In the genomic region with DNA sequence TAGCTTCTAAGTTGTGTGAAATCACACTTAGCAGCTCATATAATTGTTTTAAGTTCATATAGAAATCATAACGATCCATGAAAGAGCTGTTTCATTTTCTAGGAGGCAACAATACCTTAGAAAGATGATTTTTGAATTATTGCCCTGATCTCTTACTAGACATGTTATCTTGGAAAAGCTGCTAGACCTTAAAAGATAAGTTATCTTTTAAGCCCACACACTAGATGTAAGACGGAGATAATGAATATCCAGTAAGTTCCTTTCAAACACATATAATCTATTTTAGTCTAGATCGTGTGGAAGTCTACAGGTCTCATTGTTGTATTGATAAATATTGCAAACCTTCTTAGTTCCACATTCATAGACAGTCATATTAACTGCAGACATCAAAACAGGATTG, we compare ENCODE assay signal across 9 mouse cellular contexts. TPM values are rescaled to one million over a fixed set of nuclear protein-coding genes. Genes with fewer than 3 reads are reported as not detected.
A peak's percentile ranks its signal among the peaks of the same experiment; 100 is the strongest.
DNase-seq lines count a peak whose midpoint lies in the region; ATAC-seq and TF ChIP-seq lines count a peak whose summit lies in the region.
"Had no signal": no experiment of that assay in that cellular context is flagged by ENCODE, and none has a peak within 500 bp of the region (broad histone marks: within the 10 kb centered on the region; RNA-seq: fewer than 3 reads in every experiment).

No protein-coding gene starts in this region.

- H3K9ac ChIP-seq in kidney, embryonic 14.5 days (ENCODE audit: low read depth, low read length) = peak overlapping the region; percentile 1; the same call in 1 of the 2 replicates
- H3K9ac ChIP-seq in midbrain, embryonic 16.5 days (ENCODE audit: low read depth, low read length) = no peak overlapping the region

- no peak for DNase-seq in kidney, postnatal 14 days
- DNase-seq in induced T-regulatory cell, adult 2 months (ENCODE audit: low read depth) = peak; percentile 18
- DNase-seq in left cerebral cortex, postnatal 36 days (ENCODE audit: low spot score in 2 of 2) = no peak
- no peak for DNase-seq in cerebellum, postnatal 25 days

- intact Hi-C loops in left cerebral cortex, postnatal 36 days (cut with DNase I) = no loop called here

- no peaks in the 10 kb centered on the region for H3K9me3 ChIP-seq in kidney, embryonic 14.5 days (ENCODE audit: control insufficient read depth, low read length)
- no peaks in the 10 kb centered on the region for H3K9me3 ChIP-seq in midbrain, embryonic 16.5 days (replicated peaks; ENCODE audit: control insufficient read depth, low read length, poor library complexity, severe bottlenecking)

- H3K4me2 ChIP-seq in kidney, embryonic 14.5 days (replicated peaks; ENCODE audit: low read depth, low read length) = peak overlapping the region; percentile 61
- H3K4me2 ChIP-seq in midbrain, embryonic 16.5 days (ENCODE audit: low read length) = peak overlapping the region; percentile 49

- peak overlapping the region; percentile 94 for H3K4me3 ChIP-seq in kidney, embryonic 14.5 days (ENCODE audit: low read length)
- peak overlapping the region; percentile 74; the same call in 1 of the 2 replicates for H3K4me3 ChIP-seq in cortical plate, adult 2 months (ENCODE audit: insufficient read depth, low read length)
- peak overlapping the region; percentile 14; the same call in 1 of the 2 replicates for H3K4me3 ChIP-seq in midbrain, embryonic 16.5 days (ENCODE audit: low read depth, low read length)

- no peaks in the 10 kb centered on the region for H3K27me3 ChIP-seq in kidney, embryonic 14.5 days (ENCODE audit: control insufficient read depth, insufficient read depth, low read length)
- no peaks in the 10 kb centered on the region for H3K27me3 ChIP-seq in midbrain, embryonic 16.5 days (ENCODE audit: control insufficient read depth, insufficient read depth, low read depth, low read length)
- H3K27me3 ChIP-seq: Patski had no signal

- H3K27ac ChIP-seq in kidney, embryonic 14.5 days (ENCODE audit: low read depth, low read length) = no peak overlapping the region
- no peak overlapping the region for H3K27ac ChIP-seq in cortical plate, adult 2 months (ENCODE audit: insufficient read depth, low read length)
- no peak overlapping the region for H3K27ac ChIP-seq in midbrain, embryonic 16.5 days (ENCODE audit: low read length)

- TF ChIP-seq POLR2A in cortical plate, adult 2 months (IDR thresholded peaks at IDR 0.05; ENCODE audit: extremely low read depth, insufficient read depth, low read length) = no peak

- H3K4me1 ChIP-seq in kidney, embryonic 14.5 days (ENCODE audit: control insufficient read depth, insufficient read depth, low read length) = peaks cover 5% of the 10 kb centered on the region; the same call in 1 of the 2 replicates
- H3K4me1 ChIP-seq in cortical plate, adult 2 months (ENCODE audit: control insufficient read depth, insufficient read depth, low read length) = no peaks in the 10 kb centered on the region; the same call in 1 of the 2 replicates
- peaks cover 20% of the 10 kb centered on the region for H3K4me1 ChIP-seq in midbrain, embryonic 16.5 days (ENCODE audit: control insufficient read depth, insufficient read depth, low read length)

- H3K36me3 ChIP-seq in kidney, embryonic 14.5 days (ENCODE audit: control insufficient read depth, insufficient read depth, low read length) = peaks cover 14% of the 10 kb centered on the region; the same call in 1 of the 2 replicates
- H3K36me3 ChIP-seq in midbrain, embryonic 16.5 days (ENCODE audit: control insufficient read depth, insufficient read depth, low read length) = no peaks in the 10 kb centered on the region

- TF ChIP-seq CTCF in cortical plate, adult 2 months (IDR thresholded peaks at IDR 0.05; ENCODE audit: extremely low read depth, insufficient read depth, low read length) = no peak

- 80% methylated on average over 3 of the region's 3 CpGs for WGBS in kidney, embryonic 14.5 days
- WGBS in midbrain, embryonic 16.5 days = 78% methylated on average over 3 of the region's 3 CpGs

- ATAC-seq in kidney, embryonic 14.5 days (ENCODE audit: low FRiP score, low TSS enrichment) = no peak
- no peak for ATAC-seq in midbrain, embryonic 16.5 days
- ATAC-seq in activated CD4-positive, CD25-positive, alpha-beta regulatory T cell, adult 4 months = no peak
- ATAC-seq: Patski had no signal

RNA-seq across cellular contexts. Expression of a gene that starts 1.4 kb away (rescaled TPM):
- polyA plus RNA-seq in kidney, embryonic 14.5 days (2014; fragmentation: Nextera tagmentation; extraction: Ambion mirVana) = 65.4 and 65.5 TPM in 2 replicates
- 26.8 and 27.5 TPM in 2 replicates for polyA plus RNA-seq in cortical plate, adult 2 months (2012; rRNA removed)
- polyA plus RNA-seq in midbrain, embryonic 16.5 days (2015; fragmentation: Nextera tagmentation; extraction: Ambion mirVana) = 51.6 and 61.1 TPM in 2 replicates
- total RNA-seq in left cerebral cortex, postnatal 36 days (2021) = 10 to 100 TPM; 52.0 to 55.4 TPM
- 10 to 100 TPM; 46.1 to 47.7 TPM for polyA plus RNA-seq in activated CD4-positive, CD25-positive, alpha-beta regulatory T cell, adult 4 months (2017; shearing (Covaris generic))

RNA-seq across cellular contexts. Expression of a gene that starts 1.7 kb away (rescaled TPM):
- polyA plus RNA-seq in kidney, embryonic 14.5 days (2014; fragmentation: Nextera tagmentation; extraction: Ambion mirVana) = 16.1 and 23.1 TPM in 2 replicates
- polyA plus RNA-seq in cortical plate, adult 2 months (2012; rRNA removed) = 33.5 and 34.8 TPM in 2 replicates
- polyA plus RNA-seq in midbrain, embryonic 16.5 days (2015; fragmentation: Nextera tagmentation; extraction: Ambion mirVana) = 41.7 and 43.4 TPM in 2 replicates
- 10 to 100 TPM; 53.9 to 54.4 TPM for total RNA-seq in left cerebral cortex, postnatal 36 days (2021)
- 10 to 100 TPM; 23.3 to 28.8 TPM for polyA plus RNA-seq in activated CD4-positive, CD25-positive, alpha-beta regulatory T cell, adult 4 months (2017; shearing (Covaris generic))

RNA-seq across cellular contexts. Expression of a gene that starts 51.5 kb away (rescaled TPM):
- 80.3 and 123 TPM in 2 replicates for polyA plus RNA-seq in kidney, embryonic 14.5 days (2014; fragmentation: Nextera tagmentation; extraction: Ambion mirVana)
- polyA plus RNA-seq in cortical plate, adult 2 months (2012; rRNA removed) = 1.2 and 1.6 TPM in 2 replicates
- 9.6 and 10.6 TPM in 2 replicates for polyA plus RNA-seq in midbrain, embryonic 16.5 days (2015; fragmentation: Nextera tagmentation; extraction: Ambion mirVana)
- total RNA-seq in left cerebral cortex, postnatal 36 days (2021) = 1 to 10 TPM; 1.0 to 1.2 TPM
- polyA plus RNA-seq in activated CD4-positive, CD25-positive, alpha-beta regulatory T cell, adult 4 months (2017; shearing (Covaris generic)) = 10 to 100 TPM; 10.5 to 12.5 TPM

RNA-seq across cellular contexts. Expression of a gene that starts 51.8 kb away (rescaled TPM):
- polyA plus RNA-seq in kidney, embryonic 14.5 days (2014; fragmentation: Nextera tagmentation; extraction: Ambion mirVana) = 19.5 and 21.9 TPM in 2 replicates
- 6.9 and 7.4 TPM in 2 replicates for polyA plus RNA-seq in cortical plate, adult 2 months (2012; rRNA removed)
- 6.4 and 6.7 TPM in 2 replicates for polyA plus RNA-seq in midbrain, embryonic 16.5 days (2015; fragmentation: Nextera tagmentation; extraction: Ambion mirVana)
- total RNA-seq in left cerebral cortex, postnatal 36 days (2021) = 10 to 100 TPM in 1 of 2 experiments, 1 to 10 TPM in 1; 9.3 to 13.7 TPM
- 10 to 100 TPM; 13.6 to 15.5 TPM for polyA plus RNA-seq in activated CD4-positive, CD25-positive, alpha-beta regulatory T cell, adult 4 months (2017; shearing (Covaris generic))

Comparison
In these comparisons a context has a peak if more than half of its experiments do, and no peak if none do; other contexts are left out.
1. H3K4me3 ChIP-seq: peak in every context shown above with its lines; median percentile 94 in kidney, embryonic 14.5 days; 74 in cortical plate, adult 2 months; 14 in midbrain, embryonic 16.5 days.